Mouse (Mus musculus) lung, adult 2 months (tissue): ENCODE results near the gene Ppard.
"Not testable (repeated sequence)": the region's sequence is repeated elsewhere in the genome, so short reads cannot be mapped to it uniquely, and the experiment has no call there.

Experiments
- CTCF ChIP-seq: fragments of 200-500 bp; IDR thresholded peaks from 2 replicates; pipeline ENCODE4 v1.5.1; 2011; ENCODE audit warnings: mild to moderate bottlenecking, low read length, control low read depth; ENCODE audit not compliant: insufficient read depth
- POLR2A ChIP-seq: fragments of 200-500 bp; IDR thresholded peaks from 2 replicates; pipeline ENCODE4 v1.6.1; 2011; ENCODE audit warnings: low read depth, mild to moderate bottlenecking, control low read depth, low read length, borderline replicate concordance; ENCODE audit errors: extremely low read depth

GRCm38 (mm10) chr17:28324416-28324815, 91.9 kb downstream of the Ppard start:
- not testable (repeated sequence) for TF ChIP-seq CTCF, POLR2A
